Mouse (Mus musculus) embryonic facial prominence, embryonic 13.5 days (tissue): ENCODE data around the gene Abcg1. TPM values are rescaled to one million over a fixed set of nuclear protein-coding genes. Genes with fewer than 3 reads are reported as not detected.

Experiments used
- ATAC-seq: fragments of 200-750 bp; cut with Nextera tagmentation; 2 replicates; pipeline ENCODE4 v1.8.0; 2017; ENCODE audit warnings: low read depth; ENCODE audit not compliant: insufficient number of reproducible peaks, insufficient read depth, low FRiP score, low TSS enrichment
- H3K27ac ChIP-seq: fragments of 300-500 bp; sonication (generic); 2 replicates; pipeline ENCODE4 v1.5.1; 2015; ENCODE audit warnings: moderate library complexity, mild to moderate bottlenecking, inconsistent platforms
- H3K27me3 ChIP-seq: fragments of 300-500 bp; sonication (generic); 2 replicates; pipeline ENCODE4 v1.6.1; 2015; ENCODE audit warnings: mild to moderate bottlenecking, inconsistent platforms
- H3K36me3 ChIP-seq: fragments of 300-500 bp; sonication (generic); 2 replicates; pipeline ENCODE4 v1.6.1; 2015; ENCODE audit warnings: mild to moderate bottlenecking, inconsistent platforms
- H3K4me1 ChIP-seq: fragments of 300-500 bp; sonication (generic); 2 replicates; pipeline ENCODE4 v1.6.1; 2015; ENCODE audit warnings: inconsistent platforms
- H3K4me2 ChIP-seq: fragments of 300-500 bp; sonication (generic); 2 replicates; pipeline ENCODE4 v1.6.1; 2015; ENCODE audit warnings: moderate library complexity, mild to moderate bottlenecking, inconsistent platforms
- H3K4me3 ChIP-seq: fragments of 300-500 bp; sonication (generic); 2 replicates; pipeline ENCODE4 v1.5.1; 2015; ENCODE audit warnings: mild to moderate bottlenecking, inconsistent platforms
- H3K9ac ChIP-seq: fragments of 300-500 bp; sonication (generic); 2 replicates; pipeline ENCODE4 v1.6.1; 2015; ENCODE audit warnings: mild to moderate bottlenecking, inconsistent platforms
- H3K9me3 ChIP-seq: fragments of 300-500 bp; sonication (generic); 2 replicates; pipeline ENCODE4 v1.6.1; 2016; ENCODE audit warnings: inconsistent platforms
- WGBS: fragments of 180-500 bp; shearing (Covaris S2); methylation state at CpG from one replicate; pipeline ENCODE4 v1.1.7; 2015; ENCODE audit warnings: mixed read lengths; 5-methylcytosine and 5-hydroxymethylcytosine counted together
- polyA plus RNA-seq: library from polyadenylated mRNA; unstranded; fragments of >200 nt; fragmentation: Nextera tagmentation; extraction: Ambion mirVana; gene quantifications from 2 replicates; pipeline ENCODE4 v1.2.1, GENCODE M21; 2015

Abcg1 gene
- polyA plus RNA-seq, 1 experiment from 2014 or later: 14.2 TPM

DNA sequence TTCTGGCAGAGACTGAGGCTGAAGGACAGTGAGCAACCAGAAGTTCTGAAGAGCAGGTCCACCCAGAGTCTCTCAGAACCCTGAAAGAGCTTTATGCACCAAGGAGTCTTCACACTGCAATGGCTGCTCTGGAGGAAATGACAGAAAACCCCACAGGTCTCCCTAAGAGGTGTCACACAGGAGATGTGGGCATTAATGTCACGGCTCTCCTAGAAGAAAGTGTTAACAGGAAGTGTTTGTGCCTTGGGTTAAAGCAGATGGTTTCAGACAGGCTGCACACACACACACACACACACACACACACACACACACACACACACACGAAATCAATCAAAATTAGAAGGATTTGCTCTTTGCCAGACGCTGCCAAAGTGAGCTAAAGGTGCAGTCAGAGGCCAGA is 78.8 kb downstream of the Abcg1 start:
- H3K9ac ChIP-seq: no peak overlapping the region
- ATAC-seq: no peak
- no peak overlapping the region for H3K4me3 ChIP-seq
- no peaks in the 10 kb centered on the region for H3K9me3 ChIP-seq
- H3K36me3 ChIP-seq: no peaks in the 10 kb centered on the region
- H3K4me2 ChIP-seq: no peak overlapping the region
- H3K4me1 ChIP-seq: no peaks in the 10 kb centered on the region
- 38% methylated on average over 3 of the region's 3 CpGs for WGBS
- no peak overlapping the region for H3K27ac ChIP-seq
- H3K27me3 ChIP-seq: no peaks in the 10 kb centered on the region

DNA sequence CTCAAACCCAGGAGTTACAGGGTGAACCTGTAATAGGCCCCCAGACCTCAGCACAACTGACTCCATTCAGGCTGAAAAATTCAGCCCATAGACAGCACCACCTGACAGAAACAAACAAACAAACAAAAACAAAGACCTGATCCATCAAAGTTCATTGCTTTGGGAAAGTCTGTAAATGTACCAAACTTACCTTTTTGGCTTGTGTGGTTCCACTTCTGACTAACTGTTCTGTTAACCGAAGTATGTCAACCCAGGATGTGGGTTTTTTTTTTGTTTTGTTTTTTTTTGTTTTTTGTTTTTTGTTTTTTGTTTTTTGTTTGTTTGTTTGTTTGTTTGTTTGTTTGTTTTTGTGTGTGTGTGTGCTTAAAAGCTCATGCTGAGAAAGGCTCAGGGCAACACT is 79.3 kb downstream of the Abcg1 start:
- H3K4me3 ChIP-seq: no peak overlapping the region
- ATAC-seq: no peak
- H3K4me1 ChIP-seq: no peaks in the 10 kb centered on the region
- no peaks in the 10 kb centered on the region for H3K27me3 ChIP-seq
- WGBS: 85% methylated on average over 1 of the region's 1 CpGs
- no peak overlapping the region for H3K27ac ChIP-seq
- H3K36me3 ChIP-seq: no peaks in the 10 kb centered on the region
- no peak overlapping the region for H3K4me2 ChIP-seq
- no peak overlapping the region for H3K9ac ChIP-seq
- no peaks in the 10 kb centered on the region for H3K9me3 ChIP-seq

DNA sequence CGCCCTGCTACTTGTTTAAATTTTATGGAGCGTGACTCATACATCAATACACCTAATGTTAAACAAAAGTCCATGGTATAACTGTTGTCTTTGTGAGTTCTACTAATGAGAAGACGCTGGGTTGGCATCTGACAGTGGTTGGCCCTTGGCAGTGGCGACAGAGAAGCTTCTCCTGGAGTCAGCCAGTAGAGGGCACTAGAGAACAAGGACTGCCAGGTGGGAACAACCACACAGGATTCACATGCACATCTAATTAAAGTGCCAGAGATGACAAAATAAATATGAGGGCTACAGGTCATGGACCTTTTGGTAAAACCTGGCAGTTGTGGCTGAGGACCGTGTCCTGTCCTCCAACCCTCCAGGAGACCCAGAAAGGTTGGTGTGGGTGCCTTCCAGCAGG is 80.9 kb downstream of the Abcg1 start:
- ATAC-seq: no peak
- Histone ChIP-seq H3K9ac (no peak overlapping the region), H3K9me3 (no peaks in the 10 kb centered on the region), H3K36me3 (no peaks in the 10 kb centered on the region), H3K4me1 (no peaks in the 10 kb centered on the region), H3K27me3 (no peaks in the 10 kb centered on the region), H3K4me3 (no peak overlapping the region), H3K27ac (no peak overlapping the region), H3K4me2 (no peak overlapping the region)
- WGBS: 22% methylated on average over 5 of the region's 5 CpGs

DNA sequence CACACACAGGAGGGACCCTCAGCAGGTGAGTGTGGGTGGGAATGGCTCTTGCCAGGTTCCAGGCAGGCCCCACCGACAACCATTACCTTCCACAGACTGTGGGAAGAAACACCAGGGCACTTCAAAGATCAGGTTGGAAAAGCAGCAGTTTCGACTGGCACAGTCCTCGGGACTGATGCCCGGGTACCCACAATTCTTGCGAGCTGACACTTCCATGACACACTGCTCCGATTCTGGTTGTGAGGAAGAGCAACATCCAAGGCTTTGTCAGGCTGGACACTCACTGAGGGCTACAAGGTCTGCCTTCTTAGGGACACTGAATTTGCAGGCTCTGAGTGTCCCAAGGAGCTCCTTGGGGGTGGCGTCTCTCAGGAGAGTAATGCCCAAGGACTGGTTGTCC is 84.6 kb downstream of the Abcg1 start:
- Histone ChIP-seq H3K9me3 (no peaks in the 10 kb centered on the region), H3K9ac (no peak overlapping the region), H3K4me3 (no peak overlapping the region), H3K4me2 (no peak overlapping the region), H3K27me3 (no peaks in the 10 kb centered on the region), H3K4me1 (0 out of 2 replicates have a peak, but pooled peaks cover 3% of the 10 kb centered on the region), H3K27ac (no peak overlapping the region), H3K36me3 (no peaks in the 10 kb centered on the region)
- no peak for ATAC-seq
- 92% methylated on average over 7 of the region's 7 CpGs for WGBS

DNA sequence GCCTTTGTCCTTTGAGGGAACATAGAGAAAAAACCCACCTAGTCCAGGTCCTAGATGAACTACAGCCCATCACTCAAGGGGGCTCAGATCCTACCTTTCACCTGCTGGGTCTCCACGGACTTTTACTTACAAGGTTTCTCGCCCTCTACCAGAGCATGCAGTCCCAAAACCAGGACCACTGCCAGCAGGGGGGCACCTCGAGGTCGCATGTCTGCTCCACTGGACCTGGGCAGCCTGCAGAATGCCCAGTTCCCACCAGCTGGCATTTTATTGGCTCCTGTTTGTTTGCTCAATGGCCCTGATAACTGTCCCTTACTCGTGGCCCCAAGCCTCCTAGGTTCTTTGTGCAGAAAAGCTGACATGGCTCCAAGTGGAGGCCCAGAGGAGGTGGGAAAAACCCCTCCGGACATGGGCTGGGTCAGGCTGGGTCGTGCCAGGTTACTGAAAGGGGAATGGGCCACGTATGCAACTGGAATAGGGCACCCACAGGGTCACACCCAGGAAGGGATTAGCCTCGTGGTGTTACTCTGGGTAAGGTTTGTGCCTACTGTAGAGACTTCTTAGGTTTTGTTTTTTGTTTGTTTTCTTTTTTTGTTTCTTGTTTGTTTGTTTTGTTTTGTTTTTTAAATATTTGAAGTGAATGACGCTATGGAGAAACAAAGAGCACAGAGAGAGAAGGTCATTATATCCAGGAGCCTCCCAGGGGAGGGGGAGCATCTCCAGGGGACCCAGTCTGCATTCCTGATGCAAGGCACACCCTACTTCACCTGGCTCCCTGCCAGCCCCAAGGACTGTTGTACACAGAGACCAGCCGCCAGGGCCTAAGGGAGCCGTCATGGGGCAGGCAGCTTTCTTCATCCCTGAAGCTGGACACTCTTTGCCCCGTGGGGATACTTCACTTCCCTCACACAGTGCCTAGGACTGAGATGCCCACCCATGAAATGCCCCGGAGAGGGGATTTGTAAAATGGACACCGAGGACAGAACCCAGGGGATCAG is 86.9 kb downstream of the Abcg1 start, which contains the start of gene Tff2:
Gene Tff2 (minus strand): TSS at position 243 of the 998 bp plus-strand sequence.
- no peak for ATAC-seq
- 0 out of 2 replicates have a peak, but pooled peaks cover 3% of the 10 kb centered on the region for H3K4me1 ChIP-seq
- no peaks in the 10 kb centered on the region for H3K36me3 ChIP-seq
- no peak within 1 kb of the TSS for H3K4me3 ChIP-seq
- no peaks in the 10 kb centered on the region for H3K27me3 ChIP-seq
- H3K9ac ChIP-seq: no peak within 1 kb of the TSS
- H3K9me3 ChIP-seq: no peaks in the 10 kb centered on the region; the same call in 1 of the 2 replicates
- no peak within 1 kb of the TSS for H3K4me2 ChIP-seq
- 66% methylated on average over 15 of the region's 15 CpGs for WGBS
- H3K27ac ChIP-seq: no peak within 1 kb of the TSS

DNA sequence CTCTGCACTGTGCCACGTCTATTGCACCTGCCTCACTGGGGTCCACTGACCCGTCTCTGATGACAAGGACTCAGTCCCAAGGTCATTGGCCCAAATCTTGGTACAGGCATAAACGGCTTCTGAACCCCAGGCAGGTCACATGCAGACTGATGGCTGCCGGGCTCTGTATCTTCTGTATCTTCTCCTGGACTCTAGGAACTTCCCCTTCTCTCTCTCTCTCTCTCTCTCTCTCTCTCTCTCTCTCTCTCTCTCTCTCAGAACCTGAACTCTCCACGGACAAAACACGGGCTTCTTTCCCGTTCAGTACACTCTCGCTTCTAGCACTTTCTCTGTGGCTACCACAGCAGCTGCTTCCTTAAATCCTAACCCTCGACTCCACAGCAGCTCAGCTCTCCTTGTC is 88.5 kb downstream of the Abcg1 start:
- Histone ChIP-seq H3K36me3 (no peaks in the 10 kb centered on the region), H3K4me2 (no peak overlapping the region), H3K9ac (no peak overlapping the region), H3K4me1 (0 out of 2 replicates have a peak, but pooled peaks cover 3% of the 10 kb centered on the region), H3K4me3 (no peak overlapping the region), H3K27me3 (no peaks in the 10 kb centered on the region), H3K27ac (no peak overlapping the region), H3K9me3 (no peaks in the 10 kb centered on the region; the same call in 1 of the 2 replicates)
- 81% methylated on average over 9 of the region's 9 CpGs for WGBS
- ATAC-seq: no peak

DNA sequence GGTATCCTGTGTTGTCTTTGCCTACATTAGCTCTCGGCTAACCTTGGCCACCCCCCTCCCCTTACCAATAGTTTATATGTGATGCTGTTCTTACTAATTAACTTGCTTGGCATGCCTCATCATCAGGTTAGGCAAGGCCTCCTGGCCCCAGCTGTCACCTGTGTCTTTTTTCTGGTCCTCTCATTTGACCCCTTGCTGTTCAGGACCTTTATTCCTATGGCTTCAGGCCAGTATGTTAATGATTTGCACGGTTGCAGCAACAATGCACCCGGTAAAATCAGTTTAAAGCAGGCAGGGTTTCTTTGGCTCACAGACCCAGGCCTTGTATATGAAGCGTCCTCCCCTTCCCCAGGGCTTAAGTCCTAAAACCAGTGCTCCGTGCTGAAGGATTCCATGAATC is 95.0 kb downstream of the Abcg1 start:
- Histone ChIP-seq H3K27me3 (no peaks in the 10 kb centered on the region), H3K36me3 (no peaks in the 10 kb centered on the region), H3K27ac (no peak overlapping the region), H3K4me3 (no peak overlapping the region), H3K9ac (no peak overlapping the region), H3K4me1 (no peaks in the 10 kb centered on the region), H3K4me2 (no peak overlapping the region), H3K9me3 (no peaks in the 10 kb centered on the region; the same call in 1 of the 2 replicates)
- ATAC-seq: no peak
- WGBS: 46% methylated on average over 5 of the region's 5 CpGs

DNA sequence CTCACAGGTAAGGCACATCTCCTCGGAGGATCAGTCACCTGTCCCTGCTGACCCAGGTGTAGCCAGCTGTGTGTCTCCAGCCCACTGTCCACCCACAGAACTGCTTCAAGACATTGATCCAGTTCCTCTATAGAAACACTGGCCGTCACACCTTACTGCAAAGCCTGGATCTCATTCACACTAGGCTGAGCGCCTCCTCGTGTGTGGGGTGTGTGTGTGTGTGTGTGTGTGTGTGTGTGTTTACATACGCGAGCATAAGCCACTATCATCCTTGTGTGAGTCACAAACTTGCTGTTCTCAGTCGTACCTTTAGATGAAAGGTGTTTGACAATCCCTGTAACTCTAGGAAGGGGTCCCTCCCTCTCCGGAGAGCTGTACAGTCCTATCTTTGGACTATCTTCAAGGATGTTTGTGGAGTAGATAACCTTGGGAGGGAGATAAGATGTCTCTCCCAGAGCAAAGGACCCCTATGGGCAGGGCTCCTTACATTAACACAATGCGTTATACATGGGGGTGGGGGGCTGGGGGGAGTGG is 95.6 kb downstream of the Abcg1 start:
- Histone ChIP-seq H3K27me3 (no peaks in the 10 kb centered on the region), H3K27ac (no peak overlapping the region), H3K36me3 (no peaks in the 10 kb centered on the region), H3K4me1 (no peaks in the 10 kb centered on the region), H3K4me3 (no peak overlapping the region), H3K4me2 (no peak overlapping the region), H3K9me3 (no peaks in the 10 kb centered on the region; the same call in 1 of the 2 replicates), H3K9ac (no peak overlapping the region)
- 82% methylated on average over 9 of the region's 9 CpGs for WGBS
- no peak for ATAC-seq

DNA sequence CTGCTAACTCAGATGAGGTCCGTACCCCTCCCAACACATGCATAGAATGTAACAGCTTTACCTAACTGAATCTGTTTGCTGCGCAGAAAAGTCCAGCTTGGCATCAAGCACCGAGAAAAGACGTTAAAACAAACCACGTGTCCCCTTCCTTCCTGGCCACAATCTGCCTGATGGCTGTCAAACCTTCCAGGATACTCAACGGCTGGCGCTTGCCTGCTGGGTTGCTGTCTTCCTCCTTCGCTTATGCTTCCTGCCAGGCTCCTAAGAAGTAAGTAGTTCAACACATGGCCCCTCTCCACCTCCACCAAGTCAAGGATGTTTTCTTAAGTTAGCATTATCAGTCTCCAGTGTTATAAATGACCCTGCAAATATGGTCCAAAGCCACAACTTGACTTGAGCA is 96.3 kb downstream of the Abcg1 start:
- Histone ChIP-seq H3K9ac (no peak overlapping the region), H3K9me3 (no peaks in the 10 kb centered on the region; the same call in 1 of the 2 replicates), H3K36me3 (no peaks in the 10 kb centered on the region), H3K4me1 (no peaks in the 10 kb centered on the region), H3K27me3 (no peaks in the 10 kb centered on the region), H3K4me3 (no peak overlapping the region), H3K4me2 (no peak overlapping the region), H3K27ac (no peak overlapping the region)
- no peak for ATAC-seq
- 70% methylated on average over 8 of the region's 8 CpGs for WGBS

DNA sequence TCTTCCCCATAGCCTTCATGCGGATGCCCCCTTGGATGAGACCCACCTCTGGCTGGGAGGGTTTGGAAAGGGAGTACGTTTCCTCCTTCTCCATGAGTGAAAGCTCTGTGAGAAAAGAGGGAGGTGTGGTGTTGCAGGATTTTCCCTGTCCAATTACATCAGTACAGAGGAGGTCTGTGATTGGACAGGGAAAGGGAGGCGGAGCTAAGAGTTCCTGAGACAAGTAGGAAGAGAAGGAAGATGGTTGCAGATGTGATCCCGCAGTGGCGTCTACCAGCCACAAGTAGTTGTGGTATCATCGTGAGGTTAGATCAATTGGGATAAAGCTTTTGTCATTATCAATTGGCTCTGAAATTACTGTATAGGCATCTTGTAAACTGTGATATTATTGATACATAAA is 100.4 kb downstream of the Abcg1 start:
- no peaks in the 10 kb centered on the region for H3K4me1 ChIP-seq
- no peak for ATAC-seq
- no peak overlapping the region for H3K4me3 ChIP-seq
- H3K4me2 ChIP-seq: no peak overlapping the region
- H3K9me3 ChIP-seq: no peaks in the 10 kb centered on the region
- H3K27me3 ChIP-seq: no peaks in the 10 kb centered on the region
- H3K36me3 ChIP-seq: no peaks in the 10 kb centered on the region
- 75% methylated on average over 6 of the region's 6 CpGs for WGBS
- H3K9ac ChIP-seq: no peak overlapping the region
- H3K27ac ChIP-seq: no peak overlapping the region

DNA sequence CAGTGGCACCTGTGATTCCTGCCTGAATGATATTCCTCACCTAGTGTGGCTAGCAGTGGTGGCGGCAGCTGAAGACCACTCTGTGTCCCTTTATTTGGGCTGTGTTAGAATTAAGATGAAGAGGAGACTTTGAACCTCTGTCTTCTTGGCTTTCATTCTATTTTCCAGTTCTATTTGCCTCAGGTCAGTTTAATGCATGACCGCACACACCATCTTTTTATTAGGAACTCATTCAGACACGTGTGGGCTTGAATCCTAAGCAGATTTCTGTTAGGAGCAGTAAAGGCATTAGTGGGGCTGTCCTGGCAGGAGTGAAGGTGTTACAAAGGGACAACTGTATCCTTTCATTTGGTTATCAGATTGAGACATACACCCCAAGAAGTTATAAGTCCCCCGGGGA is 102.8 kb downstream of the Abcg1 start:
- Histone ChIP-seq H3K9ac (no peak overlapping the region), H3K4me2 (no peak overlapping the region), H3K27me3 (no peaks in the 10 kb centered on the region), H3K4me3 (no peak overlapping the region), H3K36me3 (no peaks in the 10 kb centered on the region), H3K9me3 (no peaks in the 10 kb centered on the region), H3K4me1 (no peaks in the 10 kb centered on the region), H3K27ac (no peak overlapping the region)
- no peak for ATAC-seq
- 67% methylated on average over 4 of the region's 4 CpGs for WGBS

DNA sequence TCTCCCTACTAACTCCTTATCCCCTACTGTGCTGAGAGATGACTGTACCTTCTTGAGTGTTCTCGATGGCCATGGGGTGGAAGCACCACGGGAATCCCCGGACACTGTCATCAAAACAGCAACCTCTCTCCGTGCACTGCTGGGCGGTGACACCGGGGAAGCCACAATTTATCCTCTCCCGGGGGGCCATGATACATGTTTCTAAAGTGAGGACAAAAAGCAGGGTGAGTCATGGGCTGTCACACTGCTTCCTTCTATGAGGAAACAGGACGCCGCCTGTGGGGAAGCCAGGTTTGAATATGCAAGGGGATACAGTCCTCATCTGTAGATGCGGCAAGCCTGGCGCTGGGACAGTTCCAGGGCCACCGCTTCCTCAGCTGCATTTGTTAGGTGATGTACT is 105.1 kb downstream of the Abcg1 start:
- H3K4me1 ChIP-seq: no peaks in the 10 kb centered on the region
- WGBS: 88% methylated on average over 12 of the region's 12 CpGs
- no peak overlapping the region for H3K27ac ChIP-seq
- H3K9ac ChIP-seq: no peak overlapping the region
- no peak overlapping the region for H3K4me2 ChIP-seq
- no peaks in the 10 kb centered on the region for H3K27me3 ChIP-seq
- no peaks in the 10 kb centered on the region for H3K9me3 ChIP-seq
- no peaks in the 10 kb centered on the region for H3K36me3 ChIP-seq
- no peak overlapping the region for H3K4me3 ChIP-seq
- no peak for ATAC-seq
